Mouse (Mus musculus) hindbrain, postnatal 0 days (tissue): ENCODE data around the gene Camkk2. TPM values are rescaled to one million over a fixed set of nuclear protein-coding genes. Genes with fewer than 3 reads are reported as not detected.

Experiments used
- ATAC-seq: fragments of 200-750 bp; cut with Nextera tagmentation; 2 replicates; pipeline ENCODE4 v1.8.0; 2017; ENCODE audit warnings: mild to moderate bottlenecking, moderate TSS enrichment, moderate library complexity
- DNase-seq: peaks from one replicate; pipeline ENCODE4 v3.0.0-alpha.2; 2015; ENCODE audit warnings: low spot score
- H3K27ac ChIP-seq: fragments of 300-500 bp; sonication (generic); 2 replicates; pipeline ENCODE4 v1.5.1; 2014; ENCODE audit warnings: mild to moderate bottlenecking
- H3K27me3 ChIP-seq: fragments of 300-500 bp; sonication (generic); 2 replicates; pipeline ENCODE4 v1.6.1; 2014; ENCODE audit warnings: low read length, mixed read lengths; ENCODE audit not compliant: insufficient read depth
- H3K36me3 ChIP-seq: fragments of 300-500 bp; sonication (generic); 2 replicates; pipeline ENCODE4 v1.6.1; 2014; ENCODE audit warnings: low read length, mixed read lengths; ENCODE audit not compliant: insufficient read depth
- H3K4me1 ChIP-seq: fragments of 300-500 bp; sonication (generic); 2 replicates; pipeline ENCODE4 v1.6.1; 2014; ENCODE audit warnings: antibody characterized with exemption, low read length, mixed read lengths; ENCODE audit not compliant: insufficient read depth
- H3K4me2 ChIP-seq: fragments of 300-500 bp; sonication (generic); 2 replicates; pipeline ENCODE4 v1.6.1; 2014; ENCODE audit warnings: low read depth, mild to moderate bottlenecking, low read length, moderate library complexity, mixed read lengths
- H3K4me3 ChIP-seq: fragments of 300-500 bp; sonication (generic); 2 replicates; pipeline ENCODE4 v1.5.1; 2014; ENCODE audit warnings: low read length
- H3K9ac ChIP-seq: fragments of 300-500 bp; sonication (generic); replicated peaks from 2 replicates; pipeline ENCODE4 v1.6.1; 2014; ENCODE audit warnings: mild to moderate bottlenecking, low read length, moderate library complexity, mixed read lengths
- H3K9me3 ChIP-seq: fragments of 300-500 bp; sonication (generic); 2 replicates; pipeline ENCODE4 v1.6.1; 2016; ENCODE audit warnings: low read length, mixed read lengths
- CTCF ChIP-seq: IDR thresholded peaks from 2 replicates; pipeline ENCODE4 v1.5.1; 2016; ENCODE audit warnings: antibody characterized with exemption, control low read depth, low read depth
- WGBS: fragments of 180-500 bp; shearing (Covaris S2); extraction: QIAGEN DNeasy Blood & Tissue Kit; methylation state at CpG from one replicate; pipeline ENCODE4 v1.1.7; 2014; 5-methylcytosine and 5-hydroxymethylcytosine counted together
- microRNA-seq, 2 experiments: library from miRNA; unstranded; fragments of <30 nt; microRNA quantifications; one replicate each; pipeline ENCODE4; 2016
- polyA plus RNA-seq: library from polyadenylated mRNA; unstranded; fragments of >200 nt; fragmentation: Nextera tagmentation; extraction: Ambion mirVana; gene quantifications from 2 replicates; pipeline ENCODE4 v1.2.1, GENCODE M21; 2015
- total RNA-seq: library from RNA; depleted of rRNA; stranded (reverse); fragments of >200 nt; gene quantifications from 2 replicates; pipeline ENCODE4 v1.2.3, GENCODE M21; 2014; rRNA removed

Gene Camkk2
- total and polyA plus RNA-seq, 2 experiments from 2014 or later = 61.8 to 112 TPM

DNA sequence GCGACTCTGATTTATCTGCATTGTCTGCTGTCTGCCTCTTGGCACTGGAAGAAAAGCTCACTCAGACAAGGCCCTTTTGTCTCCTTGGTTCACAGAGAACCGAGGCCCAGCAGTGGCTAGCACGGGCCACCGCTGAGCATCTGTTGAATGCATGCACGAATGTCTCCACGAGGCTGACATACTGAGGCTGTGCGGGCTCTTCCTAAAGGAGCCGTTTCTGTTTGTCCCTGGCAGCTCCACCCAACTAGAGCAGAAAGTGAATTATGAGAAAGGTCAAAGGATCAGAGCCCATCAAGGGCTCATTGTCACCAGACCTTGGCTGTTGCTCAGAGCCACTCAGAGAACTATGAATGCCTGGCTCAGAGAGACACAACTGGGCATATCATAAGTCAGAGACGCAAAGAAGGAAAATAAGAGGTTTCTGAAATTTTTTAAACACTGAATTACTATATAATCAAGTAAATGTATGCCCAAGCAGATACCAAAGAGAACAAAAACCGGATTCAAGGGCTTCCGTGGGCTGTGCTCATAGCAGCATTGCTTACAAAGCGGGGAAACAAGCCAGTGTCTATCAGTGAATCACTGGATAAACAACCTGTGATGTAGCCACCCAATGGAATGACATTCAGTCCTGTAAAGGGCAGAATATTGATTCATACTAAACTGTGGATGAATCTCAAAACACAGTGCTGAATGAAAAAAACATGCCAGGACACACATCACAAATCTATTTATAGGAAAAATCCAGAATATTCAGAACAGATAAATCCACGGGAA, 85.6 kb downstream of the Camkk2 start:
- peak; percentile 95 for ATAC-seq
- H3K9me3 ChIP-seq = no peaks in the 10 kb centered on the region
- H3K4me3 ChIP-seq = no peak overlapping the region
- WGBS = 16% methylated on average over 13 of the region's 13 CpGs
- no peaks in the 10 kb centered on the region for H3K27me3 ChIP-seq
- H3K27ac ChIP-seq = peak overlapping the region; percentile 61
- H3K4me2 ChIP-seq = no peak overlapping the region
- H3K4me1 ChIP-seq = peaks cover 4% of the 10 kb centered on the region; the same call in 1 of the 2 replicates
- no peaks in the 10 kb centered on the region for H3K36me3 ChIP-seq
- no peak for TF ChIP-seq CTCF
- no peak overlapping the region for H3K9ac ChIP-seq
- peak; percentile 77 for DNase-seq

DNA sequence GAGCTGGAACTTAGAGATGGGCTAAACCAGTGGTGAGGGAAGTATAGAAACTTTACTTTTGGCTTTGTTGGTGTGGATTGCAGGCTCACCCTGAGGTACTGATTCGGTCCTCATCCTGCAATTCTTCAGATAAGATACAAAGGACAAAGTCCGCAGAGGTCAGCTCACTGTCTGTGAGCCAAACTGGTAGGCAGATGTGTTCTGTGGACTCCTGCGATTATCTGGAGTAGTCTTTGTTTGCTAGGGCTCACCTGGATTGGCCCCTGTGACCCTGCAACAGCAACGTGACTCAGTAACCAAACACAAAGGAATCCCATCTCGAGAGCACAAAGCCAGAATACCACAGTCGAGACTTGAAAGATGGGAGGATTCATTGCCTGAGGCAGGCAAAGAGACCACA, 88.7 kb downstream of the Camkk2 start:
- TF ChIP-seq CTCF = no peak
- DNase-seq (no peak), ATAC-seq (no peak)
- WGBS = 50% methylated on average over 6 of the region's 6 CpGs
- no peaks in the 10 kb centered on the region for H3K27me3 ChIP-seq
- H3K4me1 ChIP-seq = peaks cover 4% of the 10 kb centered on the region; the same call in 1 of the 2 replicates
- no peak overlapping the region for H3K9ac ChIP-seq
- H3K36me3 ChIP-seq = no peaks in the 10 kb centered on the region
- H3K4me3 ChIP-seq = no peak overlapping the region
- H3K4me2 ChIP-seq = no peak overlapping the region
- no peak overlapping the region for H3K27ac ChIP-seq
- H3K9me3 ChIP-seq = no peaks in the 10 kb centered on the region

DNA sequence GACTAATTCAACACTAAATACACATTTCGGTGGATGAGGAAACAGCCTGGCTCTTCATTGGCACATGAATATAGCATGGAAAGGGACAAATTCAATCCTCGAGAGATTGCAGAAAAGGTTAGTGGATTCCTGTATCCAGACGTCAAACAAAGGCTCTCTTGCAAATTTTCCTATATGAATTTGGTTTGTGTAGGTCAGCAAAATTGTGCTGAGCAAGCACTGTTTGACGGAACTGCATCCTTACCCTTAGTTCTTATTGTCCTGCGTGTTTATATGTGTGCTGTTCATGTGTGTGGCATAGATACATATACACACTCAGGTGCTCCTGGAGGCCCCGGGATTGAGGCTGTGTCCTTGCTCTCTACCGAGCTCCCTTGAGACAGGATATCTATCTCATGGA, 90.1 kb downstream of the Camkk2 start:
- Histone ChIP-seq H3K4me3 (no peak overlapping the region), H3K9me3 (no peaks in the 10 kb centered on the region), H3K9ac (no peak overlapping the region), H3K27ac (no peak overlapping the region), H3K36me3 (no peaks in the 10 kb centered on the region), H3K27me3 (no peaks in the 10 kb centered on the region), H3K4me2 (no peak overlapping the region), H3K4me1 (peaks cover 4% of the 10 kb centered on the region; the same call in 1 of the 2 replicates)
- no peak for TF ChIP-seq CTCF
- ATAC-seq = no peak
- WGBS = 85% methylated on average over 7 of the region's 7 CpGs
- DNase-seq = no peak

DNA sequence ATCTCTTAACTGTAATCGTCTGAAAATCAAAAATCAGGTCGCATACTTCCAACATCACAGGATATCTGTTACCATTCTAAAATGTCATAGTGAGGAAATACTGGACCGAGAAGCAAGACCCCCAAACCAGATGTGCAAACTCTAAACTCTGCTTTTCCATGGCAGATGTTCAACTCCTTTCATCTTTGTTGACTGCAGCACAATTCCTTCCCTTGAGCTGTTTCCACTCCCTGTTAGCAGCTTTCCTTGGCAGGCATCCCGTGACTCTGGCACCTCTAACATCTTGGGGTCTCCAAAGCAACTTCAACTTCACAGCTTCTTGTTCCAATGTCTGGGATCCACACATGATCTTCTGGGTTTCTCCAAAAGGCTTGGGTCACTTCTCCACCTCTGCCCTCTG, 91.8 kb downstream of the Camkk2 start:
- 85% methylated on average over 4 of the region's 4 CpGs for WGBS
- Histone ChIP-seq H3K9ac (no peak overlapping the region), H3K4me1 (no peaks in the 10 kb centered on the region; the same call in 1 of the 2 replicates), H3K9me3 (no peaks in the 10 kb centered on the region), H3K4me2 (no peak overlapping the region), H3K36me3 (no peaks in the 10 kb centered on the region), H3K27ac (no peak overlapping the region), H3K27me3 (no peaks in the 10 kb centered on the region), H3K4me3 (no peak overlapping the region)
- no peak for ATAC-seq
- TF ChIP-seq CTCF = no peak
- DNase-seq = no peak

DNA sequence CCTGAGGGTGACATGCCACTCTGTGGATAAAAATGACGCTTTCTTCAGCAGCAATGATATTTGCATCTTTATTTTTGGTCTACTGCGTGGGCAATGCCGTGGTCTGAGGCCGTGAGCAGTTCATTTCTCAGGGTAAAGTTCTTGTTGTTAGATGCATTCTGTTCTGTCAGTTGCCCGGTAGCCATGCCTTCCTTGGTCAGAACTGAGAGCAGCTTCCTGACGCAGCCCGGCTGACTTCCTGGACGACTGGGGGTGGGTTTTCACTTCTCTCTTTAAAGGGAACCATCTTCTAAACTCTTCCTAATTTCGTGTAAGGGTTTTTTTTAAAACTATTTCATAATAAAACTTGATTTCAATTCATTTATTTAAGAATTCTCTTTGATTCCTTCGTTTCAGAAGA, 95.3 kb downstream of the Camkk2 start:
- no peak for DNase-seq
- ATAC-seq = no peak
- H3K9me3 ChIP-seq = no peaks in the 10 kb centered on the region
- WGBS = 83% methylated on average over 10 of the region's 10 CpGs
- H3K27ac ChIP-seq = no peak overlapping the region
- H3K36me3 ChIP-seq = no peaks in the 10 kb centered on the region
- no peak overlapping the region for H3K9ac ChIP-seq
- H3K4me3 ChIP-seq = no peak overlapping the region
- H3K4me2 ChIP-seq = no peak overlapping the region
- no peaks in the 10 kb centered on the region for H3K27me3 ChIP-seq
- H3K4me1 ChIP-seq = no peaks in the 10 kb centered on the region
- TF ChIP-seq CTCF = no peak

DNA sequence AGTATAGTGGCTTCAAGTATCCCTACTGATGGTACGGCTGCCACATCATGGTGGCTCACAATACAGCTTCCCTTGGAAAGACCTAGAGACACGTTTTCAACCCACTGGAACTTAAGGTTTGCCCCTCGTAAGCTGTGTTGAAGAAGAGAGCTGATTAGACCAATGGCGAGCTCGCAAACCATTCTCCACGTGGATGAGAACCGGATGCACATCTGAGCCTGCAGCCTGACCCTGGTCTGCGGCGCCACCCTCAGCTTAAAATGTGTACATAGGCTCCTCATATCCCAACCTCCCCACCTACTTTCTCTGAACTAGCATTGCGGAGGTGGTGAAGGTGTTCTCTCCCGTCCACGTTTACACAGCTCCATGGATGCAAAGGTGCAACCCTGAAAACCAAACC, 97.9 kb downstream of the Camkk2 start:
- DNase-seq = no peak
- H3K4me3 ChIP-seq = no peak overlapping the region
- no peak overlapping the region for H3K9ac ChIP-seq
- no peak for ATAC-seq
- H3K36me3 ChIP-seq = no peaks in the 10 kb centered on the region
- no peaks in the 10 kb centered on the region for H3K9me3 ChIP-seq
- H3K4me2 ChIP-seq = no peak overlapping the region
- no peak for TF ChIP-seq CTCF
- WGBS = 86% methylated on average over 12 of the region's 12 CpGs
- no peaks in the 10 kb centered on the region for H3K4me1 ChIP-seq
- no peak overlapping the region for H3K27ac ChIP-seq
- H3K27me3 ChIP-seq = no peaks in the 10 kb centered on the region

Small RNAs within 50 kb of the gene (microRNA-seq; reads per million reads assigned to microRNA genes)
- gene Mir8115 = 0 reads per million in 2 experiments

Other genes starting within 250 kb of the Camkk2 start
- gene Ift81, start 164.9 kb downstream of the Camkk2 start, total RNA-seq = 21.3 and 32.3 TPM in 2 replicates
- gene Ift81, start 164.9 kb downstream of the Camkk2 start, polyA plus RNA-seq = 66.3 and 66.5 TPM in 2 replicates
- 13.5 and 16.2 TPM in 2 replicates for gene P2rx7, start 135.5 kb downstream of the Camkk2 start, total RNA-seq
- gene P2rx7, start 135.5 kb downstream of the Camkk2 start, polyA plus RNA-seq = 7.1 and 7.3 TPM in 2 replicates
- gene P2rx4, start 71.9 kb downstream of the Camkk2 start, total RNA-seq = 11.6 and 17.4 TPM in 2 replicates
- 21.1 and 21.7 TPM in 2 replicates for gene P2rx4, start 71.9 kb downstream of the Camkk2 start, polyA plus RNA-seq
- 446 and 449 TPM in 2 replicates for gene Anapc5, start 41.9 kb upstream of the Camkk2 start, total RNA-seq
- gene Anapc5, start 41.9 kb upstream of the Camkk2 start, polyA plus RNA-seq = 416 and 426 TPM in 2 replicates
- 23.8 and 37.2 TPM in 2 replicates for gene Rnf34, start 70.6 kb upstream of the Camkk2 start, total RNA-seq
- 43.0 and 46.2 TPM in 2 replicates for gene Rnf34, start 70.6 kb upstream of the Camkk2 start, polyA plus RNA-seq
- 75.7 and 87.3 TPM in 2 replicates for gene Kdm2b, start 210.4 kb upstream of the Camkk2 start, total RNA-seq
- 59.7 and 60.9 TPM in 2 replicates for gene Kdm2b, start 210.4 kb upstream of the Camkk2 start, polyA plus RNA-seq
- gene Orai1, start 235.7 kb upstream of the Camkk2 start, total RNA-seq = 20.9 and 27.2 TPM in 2 replicates
- gene Orai1, start 235.7 kb upstream of the Camkk2 start, polyA plus RNA-seq = 16.8 and 18.3 TPM in 2 replicates